In the genomic region with DNA sequence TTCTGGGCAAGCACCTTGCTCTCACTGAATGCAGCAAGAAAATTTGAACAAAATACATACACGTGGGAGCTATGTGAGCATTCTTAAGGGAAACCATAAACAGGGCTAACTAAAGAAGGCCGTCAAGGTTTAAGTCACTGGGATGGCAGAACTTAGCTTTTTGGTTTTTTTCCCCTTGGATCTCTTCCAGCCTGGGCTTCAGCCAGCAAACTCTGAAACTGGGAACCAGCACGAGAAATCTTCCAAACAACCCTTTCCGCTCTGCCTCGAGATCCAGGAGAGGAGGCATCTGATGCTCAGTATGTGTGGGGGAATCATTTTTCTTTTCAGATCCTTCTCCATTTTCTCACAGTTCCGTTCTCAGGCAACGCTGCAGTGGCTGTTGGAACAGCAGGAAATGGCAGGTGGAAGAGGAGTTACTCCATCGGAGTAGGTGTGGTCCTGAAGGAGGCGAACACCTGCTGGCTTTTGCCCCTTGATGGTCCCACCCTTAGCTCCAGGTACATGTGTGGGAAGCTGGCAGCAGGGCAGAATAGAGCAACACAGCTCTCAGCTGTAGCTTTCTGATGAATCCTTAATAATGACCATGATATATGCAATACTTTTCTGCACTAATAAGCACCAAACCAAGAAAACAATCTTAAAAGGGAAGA, we compare ENCODE assay signal across 23 mouse cellular contexts. TPM values are rescaled to one million over a fixed set of nuclear protein-coding genes. Genes with fewer than 3 reads are reported as not detected.
DNase-seq lines count a peak whose midpoint lies in the region; ATAC-seq lines count a peak whose summit lies in the region.
"Had no signal": no experiment of that assay in that cellular context is flagged by ENCODE, and none has a peak within 500 bp of the region (broad histone marks: within the 10 kb centered on the region; RNA-seq: fewer than 3 reads in every experiment).

No protein-coding gene starts in this region.

- WGBS in forebrain, embryonic 14.5 days = 61% methylated on average over 9 of the region's 9 CpGs
- WGBS in forebrain, embryonic 11.5 days = 76% methylated on average over 9 of the region's 9 CpGs
- 48% methylated on average over 9 of the region's 9 CpGs for WGBS in intestine, embryonic 16.5 days

- no peak overlapping the region for H3K4me3 ChIP-seq in forebrain, embryonic 14.5 days (ENCODE audit: low read depth, low read length)
- H3K4me3 ChIP-seq in forebrain, embryonic 11.5 days (ENCODE audit: low read depth, low read length) = no peak overlapping the region
- H3K4me3 ChIP-seq in intestine, embryonic 16.5 days (ENCODE audit: low read length) = no peak overlapping the region
- H3K4me3 ChIP-seq: embryonic facial prominence, embryonic 12.5 days; heart, embryonic 10.5 days; liver, embryonic 15.5 days; neural tube, embryonic 12.5 days had no signal

- no peaks in the 10 kb centered on the region for H3K36me3 ChIP-seq in forebrain, embryonic 14.5 days (ENCODE audit: control insufficient read depth, insufficient read depth, low read length)
- H3K36me3 ChIP-seq in forebrain, embryonic 11.5 days (ENCODE audit: control insufficient read depth, insufficient read depth, low read length) = no peaks in the 10 kb centered on the region
- no peaks in the 10 kb centered on the region for H3K36me3 ChIP-seq in intestine, embryonic 16.5 days (ENCODE audit: control insufficient read depth, insufficient read depth, low read length)
- H3K36me3 ChIP-seq: embryonic facial prominence, embryonic 12.5 days; heart, embryonic 10.5 days; liver, embryonic 15.5 days; neural tube, embryonic 12.5 days had no signal

- H3K27ac ChIP-seq in forebrain, embryonic 14.5 days (ENCODE audit: low read depth, low read length) = no peak overlapping the region
- no peak overlapping the region for H3K27ac ChIP-seq in forebrain, embryonic 11.5 days (ENCODE audit: low read depth, low read length)
- no peak overlapping the region for H3K27ac ChIP-seq in intestine, embryonic 16.5 days (ENCODE audit: low read length)
- H3K27ac ChIP-seq: embryonic facial prominence, embryonic 12.5 days; heart, embryonic 10.5 days; liver, embryonic 15.5 days; neural tube, embryonic 12.5 days; stomach, postnatal 0 days had no signal

- no peaks in the 10 kb centered on the region for H3K27me3 ChIP-seq in forebrain, embryonic 14.5 days (replicated peaks; ENCODE audit: control insufficient read depth, insufficient read depth, low read length)
- peaks cover 8% of the 10 kb centered on the region; the same call in 1 of the 2 replicates for H3K27me3 ChIP-seq in forebrain, embryonic 11.5 days (ENCODE audit: control insufficient read depth, insufficient read depth, low read length)
- 0 out of 2 replicates have a peak, but pooled peaks cover 3% of the 10 kb centered on the region for H3K27me3 ChIP-seq in intestine, embryonic 16.5 days (replicated peaks; ENCODE audit: control insufficient read depth, insufficient read depth, low read length)

- H3K4me1 ChIP-seq in forebrain, embryonic 14.5 days (ENCODE audit: control insufficient read depth, insufficient read depth, low read length) = peaks cover 5% of the 10 kb centered on the region
- H3K4me1 ChIP-seq in forebrain, embryonic 11.5 days (replicated peaks; ENCODE audit: control insufficient read depth, insufficient read depth, low read length) = peaks cover 2% of the 10 kb centered on the region; the same call in 1 of the 2 replicates
- peaks cover 3% of the 10 kb centered on the region; the same call in 1 of the 2 replicates for H3K4me1 ChIP-seq in intestine, embryonic 16.5 days (ENCODE audit: control insufficient read depth, insufficient read depth, low read length)
- H3K4me1 ChIP-seq: liver, embryonic 15.5 days had no signal

- no peak overlapping the region for H3K9ac ChIP-seq in forebrain, embryonic 14.5 days (ENCODE audit: low read length)
- no peak overlapping the region for H3K9ac ChIP-seq in forebrain, embryonic 11.5 days (ENCODE audit: low read length)
- no peak overlapping the region for H3K9ac ChIP-seq in intestine, embryonic 16.5 days (ENCODE audit: low read depth, low read length)
- H3K9ac ChIP-seq: embryonic facial prominence, embryonic 12.5 days; liver, embryonic 15.5 days; neural tube, embryonic 12.5 days had no signal

- no peak overlapping the region for H3K4me2 ChIP-seq in forebrain, embryonic 14.5 days (ENCODE audit: low read length)
- no peak overlapping the region for H3K4me2 ChIP-seq in forebrain, embryonic 11.5 days (ENCODE audit: low read depth, low read length, severe bottlenecking)
- H3K4me2 ChIP-seq in intestine, embryonic 16.5 days (ENCODE audit: low read depth, low read length) = peak overlapping the region; percentile 30; the same call in 1 of the 2 replicates
- H3K4me2 ChIP-seq: embryonic facial prominence, embryonic 12.5 days; liver, embryonic 15.5 days; neural tube, embryonic 12.5 days had no signal

- no peak for ATAC-seq in forebrain, embryonic 14.5 days
- ATAC-seq in forebrain, embryonic 11.5 days (replicated peaks; ENCODE audit: low FRiP score) = no peak
- ATAC-seq in intestine, embryonic 16.5 days = peak; percentile 74
- ATAC-seq: CD4-positive, CD25-positive, alpha-beta regulatory T cell, adult 4 months; hindbrain, embryonic 16.5 days had no signal

- no peaks in the 10 kb centered on the region for H3K9me3 ChIP-seq in forebrain, embryonic 14.5 days (replicated peaks; ENCODE audit: control insufficient read depth, low read length)
- no peaks in the 10 kb centered on the region for H3K9me3 ChIP-seq in forebrain, embryonic 11.5 days (ENCODE audit: control insufficient read depth, low read length)
- H3K9me3 ChIP-seq in intestine, embryonic 16.5 days (ENCODE audit: control insufficient read depth, low read length) = no peaks in the 10 kb centered on the region
- H3K9me3 ChIP-seq: embryonic facial prominence, embryonic 12.5 days; heart, embryonic 10.5 days; liver, embryonic 15.5 days; neural tube, embryonic 12.5 days had no signal

- peak; percentile 19 for DNase-seq in forebrain, embryonic 14.5 days (ENCODE audit: low spot score)
- no peak for DNase-seq in forebrain, embryonic 11.5 days (ENCODE audit: low spot score)
- DNase-seq in layer of hippocampus, postnatal 10 days (ENCODE audit: low spot score in 2 of 2) = peak; percentile 46 to 57
- no peak for DNase-seq in layer of hippocampus, adult 8-10 months (ENCODE audit: low spot score in 2 of 2)
- peak; percentile 48 for DNase-seq in adipocyte (ENCODE audit: low spot score)
- DNase-seq in ovary, postnatal 36 days (ENCODE audit: low spot score) = no peak
- DNase-seq: adrenal gland, postnatal 25 days; heart, postnatal 10 days; kidney, adult 9 months; kidney, postnatal 36 days; thymus, postnatal 25 days had no signal

RNA-seq across cellular contexts. Expression of gene Snph, which starts 3.1 kb away (rescaled TPM):
- 4.9 and 8.8 TPM in 2 replicates for polyA plus RNA-seq in forebrain, embryonic 14.5 days (2014; fragmentation: Nextera tagmentation; extraction: Ambion mirVana)
- polyA plus RNA-seq in forebrain, embryonic 11.5 days (2014; fragmentation: Nextera tagmentation; extraction: Ambion mirVana) = 2.4 and 3.6 TPM in 2 replicates
- total RNA-seq in layer of hippocampus, postnatal 10 days (2021) = 100 to 1,000 TPM; 205 to 206 TPM
- total RNA-seq in layer of hippocampus, adult 8-10 months (2022) = 100 to 1,000 TPM; 348 to 418 (median 386) TPM
- 1.8 and 2.0 TPM in 2 replicates for polyA plus RNA-seq in intestine, embryonic 16.5 days (2015; fragmentation: Nextera tagmentation; extraction: Ambion mirVana)
- total RNA-seq: MEL; monocyte, adult 5-6 weeks had no signal
- polyA plus RNA-seq: CD4-positive, CD25-positive, alpha-beta regulatory T cell, adult 4 months had no signal

RNA-seq across cellular contexts. Expression of gene Rad21l, which starts 32.8 kb away (rescaled TPM):
- polyA plus RNA-seq in forebrain, embryonic 14.5 days (2014; fragmentation: Nextera tagmentation; extraction: Ambion mirVana) = 0.17 TPM in 1 of 2 replicates, not detected in the other
- not detected in 2 replicates for polyA plus RNA-seq in forebrain, embryonic 11.5 days (2014; fragmentation: Nextera tagmentation; extraction: Ambion mirVana)
- total RNA-seq in layer of hippocampus, postnatal 10 days (2021) = 1 to 10 TPM in 1 of 2 experiments, under 1 TPM in 1; 0.94 to 1.1 TPM
- 1 to 10 TPM; 1.8 to 2.5 (median 2.2) TPM for total RNA-seq in layer of hippocampus, adult 8-10 months (2022)
- not detected in 2 replicates for polyA plus RNA-seq in intestine, embryonic 16.5 days (2015; fragmentation: Nextera tagmentation; extraction: Ambion mirVana)
- total RNA-seq: gastrocnemius, postnatal 4 days; heart, postnatal 10 days; MEL; monocyte, adult 5-6 weeks had no signal
- polyA plus RNA-seq: CD4-positive, CD25-positive, alpha-beta regulatory T cell, adult 4 months; embryonic facial prominence, embryonic 12.5 days; heart, embryonic 10.5 days; limb, embryonic 14.5 days; liver, embryonic 15.5 days; stomach, postnatal 0 days had no signal

Comparison
In these comparisons a context has a peak if more than half of its experiments do, and no peak if none do; other contexts are left out.
1. DNase-seq: peak in forebrain, embryonic 14.5 days (single experiment), layer of hippocampus, postnatal 10 days (2 of 2) and adipocyte (single experiment); none in forebrain, embryonic 11.5 days (single experiment), layer of hippocampus, adult 8-10 months (0 of 2) and ovary, postnatal 36 days (single experiment).